Mouse (Mus musculus): ENCODE measurements around the gene Map4k2. TPM values are rescaled to one million over a fixed set of nuclear protein-coding genes. Genes with fewer than 3 reads are reported as not detected.

The Map4k2 gene
- polyA plus RNA-seq, 1 experiment from 2014 or later = 18.4 TPM

DNA sequence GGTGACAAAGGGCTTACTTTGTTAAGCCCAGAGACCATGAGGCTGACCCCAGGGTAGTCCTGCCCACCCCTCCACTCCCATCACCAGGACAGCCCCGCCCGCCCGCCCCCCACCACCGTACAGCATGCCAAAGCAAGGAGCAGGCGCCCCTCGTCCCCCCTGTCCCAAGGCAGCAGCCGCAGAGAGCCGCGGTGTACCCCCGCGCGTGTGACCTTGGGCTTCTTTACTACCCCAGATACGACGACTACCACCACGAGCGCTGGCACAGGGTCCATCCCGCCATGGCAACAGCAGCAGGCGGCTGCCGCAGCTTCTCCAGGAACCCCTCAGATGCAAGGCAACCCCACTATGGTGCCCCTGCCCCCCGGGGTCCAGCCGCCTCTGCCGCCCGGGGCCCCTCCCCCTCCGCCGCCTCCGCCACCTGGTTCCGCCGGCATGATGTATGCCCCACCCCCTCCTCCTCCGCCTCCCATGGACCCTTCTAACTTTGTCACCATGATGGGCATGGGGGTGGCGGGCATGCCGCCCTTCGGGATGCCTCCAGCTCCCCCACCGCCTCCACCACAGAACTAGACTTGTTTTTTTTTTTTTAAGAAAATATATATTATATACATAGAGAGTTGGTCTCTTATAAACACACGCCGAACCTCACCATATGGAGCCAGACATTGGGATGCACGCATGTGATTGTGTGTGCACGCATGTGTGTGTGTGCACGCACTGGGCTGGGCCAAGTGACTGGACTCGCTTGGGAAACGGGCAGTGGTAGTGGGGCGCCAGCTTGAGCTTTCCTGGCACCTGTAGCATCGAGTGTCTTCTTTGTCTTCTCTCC, 34.7 kb downstream of the Map4k2 start:
- no peak overlapping the region for H3K4me3 ChIP-seq
- no peaks in the 10 kb centered on the region for H3K9me3 ChIP-seq
- H3K9ac ChIP-seq = no peak overlapping the region
- peaks cover 10% of the 10 kb centered on the region; the same call in 1 of the 2 replicates for H3K4me1 ChIP-seq
- H3K27me3 ChIP-seq (replicated peaks) = no peaks in the 10 kb centered on the region
- H3K27ac ChIP-seq = no peak overlapping the region
- no peak overlapping the region for H3K4me2 ChIP-seq (replicated peaks)
- WGBS = 90% methylated on average over 42 of the region's 42 CpGs
- ATAC-seq (ENCODE audit: low FRiP score, low read depth) = peak; percentile 22; the same call in 1 of the 2 replicates
- peaks cover 81% of the 10 kb centered on the region for H3K36me3 ChIP-seq

DNA sequence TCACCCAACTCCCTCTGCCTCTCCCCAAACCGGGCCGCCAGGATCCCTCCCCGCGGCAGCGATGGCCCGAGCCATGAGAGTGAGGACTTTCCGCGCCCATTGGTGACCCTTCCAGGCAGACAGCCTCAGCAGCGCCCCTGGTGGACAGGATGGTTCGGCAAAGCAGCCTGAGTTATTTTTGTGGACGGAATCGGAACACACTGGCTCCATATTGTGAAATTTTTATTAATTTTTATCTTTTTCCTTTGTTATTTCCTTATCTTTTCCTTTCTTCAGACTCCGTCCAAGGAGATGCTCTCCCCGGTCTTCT, 35.3 kb downstream of the Map4k2 start:
- peaks cover 75% of the 10 kb centered on the region for H3K36me3 ChIP-seq
- H3K27me3 ChIP-seq (replicated peaks) = no peaks in the 10 kb centered on the region
- no peak overlapping the region for H3K4me3 ChIP-seq
- no peak overlapping the region for H3K27ac ChIP-seq
- peaks cover 10% of the 10 kb centered on the region; the same call in 1 of the 2 replicates for H3K4me1 ChIP-seq
- no peak for ATAC-seq (ENCODE audit: low FRiP score, low read depth)
- H3K4me2 ChIP-seq (replicated peaks) = no peak overlapping the region
- no peak overlapping the region for H3K9ac ChIP-seq
- no peaks in the 10 kb centered on the region for H3K9me3 ChIP-seq
- WGBS = 72% methylated on average over 14 of the region's 14 CpGs

DNA sequence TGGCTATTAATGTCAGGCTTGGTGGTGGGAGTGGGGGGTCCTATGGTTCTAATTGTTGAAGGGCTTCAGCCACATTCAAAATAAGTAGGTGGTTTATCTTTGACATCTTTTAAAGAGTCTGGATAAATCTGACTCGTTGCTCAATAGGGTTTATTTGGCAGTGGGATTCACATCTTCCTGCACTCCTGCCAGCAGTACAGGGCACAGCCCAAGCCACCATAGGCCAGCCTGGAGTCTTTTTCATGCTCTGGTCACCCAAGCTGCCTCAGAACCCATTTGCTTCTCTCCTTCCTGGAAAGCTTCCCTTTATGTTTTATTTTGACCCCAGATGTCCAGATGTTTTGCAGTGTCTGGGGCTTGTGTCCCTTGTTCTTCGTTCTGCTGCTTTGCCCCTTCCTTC, 35.7 kb downstream of the Map4k2 start:
- no peaks in the 10 kb centered on the region for H3K27me3 ChIP-seq (replicated peaks)
- no peak overlapping the region for H3K27ac ChIP-seq
- H3K36me3 ChIP-seq = peaks cover 71% of the 10 kb centered on the region
- H3K9ac ChIP-seq = no peak overlapping the region
- no peak overlapping the region for H3K4me2 ChIP-seq (replicated peaks)
- no peaks in the 10 kb centered on the region for H3K9me3 ChIP-seq
- H3K4me3 ChIP-seq = no peak overlapping the region
- WGBS = 85% methylated on average over 2 of the region's 2 CpGs
- peaks cover 10% of the 10 kb centered on the region; the same call in 1 of the 2 replicates for H3K4me1 ChIP-seq
- ATAC-seq (ENCODE audit: low FRiP score, low read depth) = no peak

DNA sequence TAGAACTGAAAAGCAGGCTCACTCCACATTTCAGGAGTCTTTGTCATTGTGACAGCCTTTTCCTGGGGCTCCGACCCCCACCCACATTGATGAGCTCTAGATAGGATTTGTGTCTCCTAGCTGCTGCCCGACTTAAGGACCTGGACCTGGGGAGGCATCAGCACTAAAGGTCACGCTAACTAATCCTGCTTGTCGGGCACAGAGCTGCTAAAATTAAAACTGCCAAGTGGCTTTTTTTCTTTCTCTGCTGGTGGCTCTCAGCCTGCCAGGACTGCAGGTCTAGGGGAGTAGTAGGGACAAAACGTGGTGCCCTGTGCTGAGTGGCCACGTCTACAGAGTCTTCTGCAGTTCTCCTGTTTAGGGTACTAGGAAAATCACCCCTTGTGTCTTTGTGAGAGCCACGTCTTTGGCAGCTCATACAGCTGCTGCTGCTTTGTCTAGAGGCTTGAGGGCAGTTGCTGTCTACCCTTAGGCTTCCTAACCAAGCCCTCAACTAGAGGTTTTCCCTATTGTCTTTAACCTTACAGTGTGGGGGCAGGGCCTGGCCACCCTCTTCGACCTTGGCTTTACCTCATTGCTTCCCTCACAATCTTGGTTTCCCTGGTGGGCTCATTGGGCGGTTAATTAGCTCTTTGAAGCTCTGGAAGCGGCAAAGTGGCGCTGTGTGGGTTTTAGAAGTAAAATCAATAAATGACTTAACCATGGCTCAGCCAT, 36.5 kb downstream of the Map4k2 start:
- no peaks in the 10 kb centered on the region for H3K9me3 ChIP-seq
- no peaks in the 10 kb centered on the region for H3K27me3 ChIP-seq (replicated peaks)
- no peak for ATAC-seq (ENCODE audit: low FRiP score, low read depth)
- peaks cover 10% of the 10 kb centered on the region; the same call in 1 of the 2 replicates for H3K4me1 ChIP-seq
- H3K36me3 ChIP-seq = peaks cover 62% of the 10 kb centered on the region
- no peak overlapping the region for H3K27ac ChIP-seq
- H3K4me3 ChIP-seq = no peak overlapping the region
- no peak overlapping the region for H3K9ac ChIP-seq
- WGBS = 36% methylated on average over 11 of the region's 11 CpGs
- H3K4me2 ChIP-seq (replicated peaks) = no peak overlapping the region

DNA sequence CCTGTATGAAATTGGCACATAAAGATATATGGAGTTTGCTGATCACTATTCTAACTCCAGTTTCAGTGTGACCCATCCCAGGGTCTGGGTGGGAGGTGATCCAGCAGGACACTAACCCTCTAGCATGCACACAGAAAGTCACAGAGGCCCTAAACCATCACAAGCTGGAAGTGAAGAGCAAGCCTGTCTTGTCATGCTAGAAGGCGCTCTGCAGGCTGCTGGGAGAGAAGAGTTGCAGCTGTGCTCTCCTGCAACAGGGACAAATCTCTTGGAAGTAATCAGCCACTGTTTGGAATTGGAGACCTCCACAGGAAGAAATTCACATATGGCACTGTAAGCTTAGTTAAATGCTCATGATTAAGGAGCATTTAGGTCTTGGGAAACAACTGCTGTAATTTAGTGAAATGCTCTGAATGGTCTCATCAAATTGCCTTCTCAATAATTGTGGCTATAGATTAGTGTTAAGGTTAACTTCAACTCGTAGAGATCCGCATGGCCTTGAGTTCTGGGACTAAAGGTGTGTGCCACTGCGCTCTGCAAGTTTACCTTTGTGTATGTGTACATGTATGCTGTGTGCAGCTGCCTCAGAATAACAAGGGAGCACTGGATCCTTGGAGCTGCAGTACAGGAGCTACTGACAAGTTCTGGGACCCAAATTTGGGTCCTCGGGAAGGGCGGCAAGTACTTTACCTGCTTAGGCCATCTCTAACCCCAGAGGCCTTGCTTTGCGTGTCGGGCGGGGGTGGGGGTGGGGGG, 39.7 kb downstream of the Map4k2 start:
- 89% methylated on average over 9 of the region's 9 CpGs for WGBS
- Histone ChIP-seq H3K27me3 (replicated peaks) (no peaks in the 10 kb centered on the region), H3K27ac (no peak overlapping the region), H3K4me3 (no peak overlapping the region), H3K4me2 (replicated peaks) (no peak overlapping the region), H3K9me3 (no peaks in the 10 kb centered on the region), H3K4me1 (peaks cover 16% of the 10 kb centered on the region), H3K9ac (no peak overlapping the region), H3K36me3 (peaks cover 32% of the 10 kb centered on the region)
- ATAC-seq (ENCODE audit: low FRiP score, low read depth) = no peak

DNA sequence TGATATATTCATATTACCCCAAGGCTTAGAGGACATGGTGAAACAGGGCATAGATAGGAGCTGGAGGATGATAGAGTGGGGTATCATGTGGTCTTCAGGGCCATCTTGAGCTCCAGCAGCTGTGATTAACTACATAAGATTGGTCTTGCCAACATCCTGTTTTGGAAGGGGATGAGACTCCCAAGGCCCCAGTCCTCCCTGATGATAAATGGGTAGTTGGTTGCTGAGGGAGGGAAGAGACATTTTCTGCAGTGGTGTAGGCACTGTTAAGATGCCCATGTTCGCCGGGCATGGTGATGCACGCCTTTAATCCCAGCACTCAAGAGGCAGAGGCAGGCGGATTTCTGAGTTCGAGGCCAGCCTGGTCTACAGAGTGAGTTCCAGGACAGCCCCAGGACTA, 40.3 kb downstream of the Map4k2 start:
- 98% methylated on average over 5 of the region's 5 CpGs for WGBS

DNA sequence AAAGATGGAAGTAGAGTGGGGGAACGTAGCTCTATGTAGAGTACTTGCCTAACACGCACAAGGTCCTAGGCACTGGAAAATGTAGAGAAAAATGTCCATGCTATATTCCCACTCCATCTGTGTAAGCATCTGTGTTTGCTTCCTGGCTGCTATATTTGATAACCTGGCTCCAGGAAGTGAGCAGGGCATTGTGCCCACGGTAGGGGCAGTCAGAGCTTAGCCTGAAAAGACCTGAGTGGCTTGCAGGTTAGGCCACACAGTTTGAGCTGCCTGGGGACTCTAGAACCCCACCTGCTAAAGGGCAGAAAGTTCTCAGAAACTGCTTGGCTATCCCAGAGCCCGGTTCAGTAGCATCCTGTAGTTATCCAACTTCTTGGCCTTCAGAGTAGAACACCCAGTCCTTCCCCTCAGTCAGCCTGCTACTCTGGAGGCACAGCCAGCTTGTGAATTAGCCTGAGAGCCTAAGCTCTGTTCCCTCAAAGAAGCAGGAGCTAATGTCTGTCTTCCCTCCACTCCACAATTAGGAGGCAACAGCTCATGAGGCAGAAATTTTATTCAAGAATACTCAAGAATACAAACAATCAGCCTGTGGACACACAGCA, 41.5 kb downstream of the Map4k2 start:
- 84% methylated on average over 4 of the region's 4 CpGs for WGBS
- H3K9ac ChIP-seq = no peak overlapping the region
- peaks cover 11% of the 10 kb centered on the region for H3K4me1 ChIP-seq
- no peaks in the 10 kb centered on the region for H3K9me3 ChIP-seq
- no peak overlapping the region for H3K4me2 ChIP-seq (replicated peaks)
- H3K27me3 ChIP-seq (replicated peaks) = no peaks in the 10 kb centered on the region
- ATAC-seq (ENCODE audit: low FRiP score, low read depth) = no peak
- peaks cover 14% of the 10 kb centered on the region for H3K36me3 ChIP-seq
- no peak overlapping the region for H3K27ac ChIP-seq
- H3K4me3 ChIP-seq = no peak overlapping the region

More for the DNA sequence above, 40.3 kb downstream of the Map4k2 start:
- ATAC-seq (ENCODE audit: low FRiP score, low read depth) = no peak
- no peaks in the 10 kb centered on the region for H3K9me3 ChIP-seq
- no peaks in the 10 kb centered on the region for H3K27me3 ChIP-seq (replicated peaks)
- H3K4me1 ChIP-seq = peaks cover 17% of the 10 kb centered on the region
- H3K4me2 ChIP-seq (replicated peaks) = no peak overlapping the region
- no peak overlapping the region for H3K9ac ChIP-seq
- peaks cover 25% of the 10 kb centered on the region for H3K36me3 ChIP-seq
- no peak overlapping the region for H3K27ac ChIP-seq
- H3K4me3 ChIP-seq = no peak overlapping the region

DNA sequence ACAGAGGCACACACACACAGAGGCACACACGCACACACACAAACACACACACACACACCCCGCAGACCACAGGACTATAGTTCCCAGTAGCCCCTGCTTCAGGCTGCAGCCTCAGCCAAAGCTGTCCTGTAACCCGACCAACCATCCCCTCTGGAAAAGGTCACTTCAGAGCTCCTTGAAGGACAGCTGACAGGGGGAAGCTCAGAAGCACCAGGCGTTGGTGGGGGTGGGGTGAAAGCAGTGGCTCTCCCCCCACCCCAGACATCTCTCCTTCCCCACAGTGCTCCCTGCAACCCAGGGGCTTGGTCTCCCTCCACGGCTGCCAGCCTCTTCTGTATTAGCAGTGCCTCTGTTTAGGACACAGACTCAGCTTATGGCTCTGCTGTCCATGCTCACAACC, 42.5 kb downstream of the Map4k2 start:
- Histone ChIP-seq H3K4me1 (peaks cover 7% of the 10 kb centered on the region; the same call in 1 of the 2 replicates), H3K9ac (0 out of 2 replicates have a peak overlapping the region, but pooled peaks have one; percentile 5), H3K36me3 (0 out of 2 replicates have a peak, but pooled peaks cover 4% of the 10 kb centered on the region), H3K27ac (no peak overlapping the region), H3K27me3 (replicated peaks) (no peaks in the 10 kb centered on the region), H3K4me3 (no peak overlapping the region), H3K9me3 (no peaks in the 10 kb centered on the region), H3K4me2 (replicated peaks) (no peak overlapping the region)
- no peak for ATAC-seq (ENCODE audit: low FRiP score, low read depth)
- WGBS = 52% methylated on average over 5 of the region's 5 CpGs

DNA sequence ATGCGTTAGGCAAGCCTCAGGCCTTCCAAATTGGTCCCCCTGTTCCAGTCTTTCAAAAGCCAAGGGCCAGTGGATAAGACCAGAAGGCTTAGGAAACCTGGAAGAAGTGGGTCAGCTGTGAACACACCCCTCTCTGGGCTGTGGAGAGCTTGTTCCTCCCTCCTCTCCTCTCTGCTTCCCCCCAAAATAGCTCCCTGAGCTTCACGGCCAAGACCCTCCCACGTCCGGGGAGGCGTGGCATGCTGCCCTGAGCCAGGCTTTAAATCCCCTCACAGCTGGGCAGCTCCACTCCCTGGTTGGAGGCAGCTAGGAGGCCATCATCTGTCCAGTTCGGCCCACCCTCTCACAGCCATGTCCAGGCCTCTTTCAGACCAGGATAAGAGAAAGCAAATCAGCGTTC, 43.2 kb downstream of the Map4k2 start, which contains the start of gene Pygm:
Gene Pygm, plus strand, starts transcription at position 272 of the 400 bp plus-strand sequence.
- H3K9ac ChIP-seq = 0 out of 2 replicates have a peak within 1 kb of the TSS, but pooled peaks have one; percentile 5
- WGBS = 20% methylated on average over 7 of the region's 7 CpGs
- peaks cover 8% of the 10 kb centered on the region; the same call in 1 of the 2 replicates for H3K4me1 ChIP-seq
- no peaks in the 10 kb centered on the region for H3K27me3 ChIP-seq (replicated peaks)
- no peak within 1 kb of the TSS for H3K27ac ChIP-seq
- ATAC-seq (ENCODE audit: low FRiP score, low read depth) = no peak
- no peak within 1 kb of the TSS for H3K4me2 ChIP-seq (replicated peaks)
- no peaks in the 10 kb centered on the region for H3K36me3 ChIP-seq
- H3K4me3 ChIP-seq = no peak within 1 kb of the TSS
- H3K9me3 ChIP-seq = no peaks in the 10 kb centered on the region

DNA sequence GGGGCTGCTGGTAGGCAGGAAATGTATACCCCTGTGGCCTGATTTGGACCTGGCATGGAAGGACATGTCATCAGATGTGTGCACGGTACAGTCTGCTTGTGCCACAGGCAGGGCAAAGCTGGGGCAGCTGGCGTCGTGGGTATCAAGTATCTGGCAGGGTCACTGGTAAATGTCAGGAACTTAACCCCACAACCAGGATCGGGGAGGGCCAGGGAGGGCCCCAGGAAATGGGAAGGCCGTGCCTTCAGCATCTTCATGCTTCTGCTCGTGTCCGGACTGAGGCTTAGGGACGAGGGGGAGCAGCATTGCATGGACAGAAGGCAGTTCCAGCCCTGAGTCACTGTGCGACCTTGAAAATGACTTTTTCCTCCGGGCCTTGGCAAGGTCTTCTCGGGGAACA, 44.0 kb downstream of the Map4k2 start:
- Histone ChIP-seq H3K9ac (no peak overlapping the region), H3K9me3 (no peaks in the 10 kb centered on the region), H3K27ac (no peak overlapping the region), H3K36me3 (no peaks in the 10 kb centered on the region), H3K27me3 (replicated peaks) (no peaks in the 10 kb centered on the region), H3K4me3 (no peak overlapping the region), H3K4me2 (replicated peaks) (no peak overlapping the region), H3K4me1 (peaks cover 16% of the 10 kb centered on the region)
- 84% methylated on average over 11 of the region's 11 CpGs for WGBS
- ATAC-seq (ENCODE audit: low FRiP score, low read depth) = no peak

DNA sequence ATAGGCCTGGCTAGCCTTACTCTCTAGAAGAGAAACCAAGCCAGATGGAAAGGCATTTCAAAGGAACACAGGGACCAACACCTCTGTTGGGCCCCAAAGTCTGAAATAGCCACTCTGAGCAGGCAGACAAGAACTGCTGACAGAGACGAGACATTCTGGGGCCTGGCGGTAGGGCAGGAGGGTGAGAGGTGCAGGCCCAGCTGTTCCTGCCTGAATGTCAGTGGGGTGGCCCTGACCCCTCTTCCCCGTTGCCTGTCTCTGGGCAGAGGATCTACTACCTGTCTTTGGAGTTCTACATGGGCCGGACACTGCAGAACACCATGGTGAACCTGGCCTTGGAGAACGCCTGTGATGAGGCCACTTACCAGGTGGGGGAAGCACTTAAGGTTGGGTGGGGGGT, 44.5 kb downstream of the Map4k2 start:
- no peak overlapping the region for H3K4me2 ChIP-seq (replicated peaks)
- H3K27me3 ChIP-seq (replicated peaks) = no peaks in the 10 kb centered on the region
- H3K27ac ChIP-seq = no peak overlapping the region
- H3K4me3 ChIP-seq = no peak overlapping the region
- H3K4me1 ChIP-seq = peaks cover 16% of the 10 kb centered on the region
- H3K9me3 ChIP-seq = no peaks in the 10 kb centered on the region
- 85% methylated on average over 5 of the region's 5 CpGs for WGBS
- H3K9ac ChIP-seq = no peak overlapping the region
- no peak for ATAC-seq (ENCODE audit: low FRiP score, low read depth)
- no peaks in the 10 kb centered on the region for H3K36me3 ChIP-seq

DNA sequence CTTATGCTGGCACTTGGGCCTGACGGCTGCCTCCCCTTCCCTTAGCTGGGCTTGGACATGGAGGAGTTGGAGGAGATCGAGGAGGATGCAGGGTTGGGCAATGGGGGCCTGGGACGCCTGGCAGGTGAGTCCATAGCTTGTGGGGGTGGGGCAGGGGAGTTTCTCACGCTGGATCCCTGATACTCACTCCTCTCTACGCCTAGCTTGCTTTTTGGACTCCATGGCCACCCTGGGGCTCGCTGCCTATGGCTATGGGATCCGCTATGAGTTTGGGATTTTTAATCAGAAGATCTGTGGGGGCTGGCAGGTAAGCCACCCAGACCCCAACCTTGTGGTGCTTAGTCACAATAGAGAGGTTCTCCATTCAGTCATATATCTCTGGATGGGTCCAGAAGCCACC, 44.9 kb downstream of the Map4k2 start:
- H3K27me3 ChIP-seq (replicated peaks) = no peaks in the 10 kb centered on the region
- WGBS = 75% methylated on average over 7 of the region's 7 CpGs
- no peaks in the 10 kb centered on the region for H3K36me3 ChIP-seq
- no peak overlapping the region for H3K4me3 ChIP-seq
- H3K9ac ChIP-seq = no peak overlapping the region
- ATAC-seq (ENCODE audit: low FRiP score, low read depth) = no peak
- H3K9me3 ChIP-seq = no peaks in the 10 kb centered on the region
- peaks cover 16% of the 10 kb centered on the region for H3K4me1 ChIP-seq
- no peak overlapping the region for H3K27ac ChIP-seq
- H3K4me2 ChIP-seq (replicated peaks) = no peak overlapping the region

Measured in neural tube, embryonic 12.5 days (tissue).